Mouse (Mus musculus) heart, embryonic 11.5 days (tissue): ENCODE measurements at regions not wholly inside any gene's neighbourhood (a gene's known extent, or its start where the extent isn't known, plus 50 kb on each side); places are given as distances from the start of the nearest gene placed in this dataset.

Experiments
- ATAC-seq: fragments of 200-750 bp; cut with Nextera tagmentation; replicated peaks from 2 replicates; pipeline ENCODE4 v1.8.0; 2017; ENCODE audit warnings: moderate library complexity; ENCODE audit not compliant: insufficient number of reproducible peaks, low FRiP score, low TSS enrichment
- H3K27ac ChIP-seq: fragments of 300-500 bp; sonication (generic); 2 replicates; pipeline ENCODE4 v1.5.1; 2014; ENCODE audit warnings: mild to moderate bottlenecking, low read depth, low read length
- H3K27me3 ChIP-seq: fragments of 300-500 bp; sonication (generic); 2 replicates; pipeline ENCODE4 v1.6.1; 2014; ENCODE audit warnings: mild to moderate bottlenecking, low read length, mixed read lengths; ENCODE audit not compliant: control insufficient read depth, insufficient read depth
- H3K36me3 ChIP-seq: fragments of 300-500 bp; sonication (generic); 2 replicates; pipeline ENCODE4 v1.6.1; 2014; ENCODE audit warnings: mild to moderate bottlenecking, low read length, moderate library complexity, mixed read lengths; ENCODE audit not compliant: control insufficient read depth, insufficient read depth
- H3K4me1 ChIP-seq: fragments of 300-500 bp; sonication (generic); 2 replicates; pipeline ENCODE4 v1.6.1; 2014; ENCODE audit warnings: low read length; ENCODE audit not compliant: control insufficient read depth, insufficient read depth
- H3K4me2 ChIP-seq: fragments of 300-500 bp; sonication (generic); 2 replicates; pipeline ENCODE4 v1.6.1; 2014; ENCODE audit warnings: mild to moderate bottlenecking, moderate library complexity
- H3K4me3 ChIP-seq: fragments of 300-500 bp; sonication (generic); 2 replicates; pipeline ENCODE4 v1.5.1; 2014; ENCODE audit warnings: low read depth, low read length
- H3K9ac ChIP-seq: fragments of 300-500 bp; sonication (generic); 2 replicates; pipeline ENCODE4 v1.6.1; 2014; ENCODE audit warnings: mild to moderate bottlenecking, low read depth, low read length, moderate library complexity
- H3K9me3 ChIP-seq: fragments of 300-500 bp; sonication (generic); replicated peaks from 2 replicates; pipeline ENCODE4 v1.6.1; 2016; ENCODE audit warnings: low read length; ENCODE audit not compliant: control insufficient read depth
- WGBS: fragments of 180-500 bp; shearing (Covaris S2); extraction: QIAGEN DNeasy Blood & Tissue Kit; methylation state at CpG from one replicate; pipeline ENCODE4 v1.1.7; 2014; ENCODE audit not compliant: insufficient replicate concordance; 5-methylcytosine and 5-hydroxymethylcytosine counted together

DNA sequence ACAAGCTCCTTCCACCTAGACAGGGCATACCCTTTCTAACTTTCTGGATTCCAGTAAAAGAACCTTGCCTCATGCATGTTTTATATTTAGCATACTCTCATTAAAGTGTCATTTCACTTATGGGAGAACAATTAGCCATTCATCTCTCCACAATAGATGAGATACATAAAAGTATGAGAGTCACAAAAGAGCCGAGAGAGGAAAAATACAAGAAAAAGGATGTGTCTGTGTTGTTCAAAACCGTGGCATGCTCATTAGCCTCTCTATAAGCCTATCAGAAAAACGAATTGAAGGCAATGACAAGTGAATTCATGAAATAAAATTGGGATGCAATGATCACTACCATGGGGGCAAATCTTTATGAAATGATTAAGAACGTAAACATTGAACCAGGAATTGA, 299.9 kb upstream of the Nbea start:
- no peak for ATAC-seq
- no peak overlapping the region for H3K27ac ChIP-seq
- no peak overlapping the region for H3K4me3 ChIP-seq
- no peak overlapping the region for H3K4me2 ChIP-seq
- H3K9ac ChIP-seq, result no peak overlapping the region
- H3K36me3 ChIP-seq, result no peaks in the 10 kb centered on the region
- H3K4me1 ChIP-seq, result no peaks in the 10 kb centered on the region
- WGBS, result 79% methylated on average over 4 of the region's 4 CpGs
- no peaks in the 10 kb centered on the region for H3K27me3 ChIP-seq
- H3K9me3 ChIP-seq, result no peaks in the 10 kb centered on the region

DNA sequence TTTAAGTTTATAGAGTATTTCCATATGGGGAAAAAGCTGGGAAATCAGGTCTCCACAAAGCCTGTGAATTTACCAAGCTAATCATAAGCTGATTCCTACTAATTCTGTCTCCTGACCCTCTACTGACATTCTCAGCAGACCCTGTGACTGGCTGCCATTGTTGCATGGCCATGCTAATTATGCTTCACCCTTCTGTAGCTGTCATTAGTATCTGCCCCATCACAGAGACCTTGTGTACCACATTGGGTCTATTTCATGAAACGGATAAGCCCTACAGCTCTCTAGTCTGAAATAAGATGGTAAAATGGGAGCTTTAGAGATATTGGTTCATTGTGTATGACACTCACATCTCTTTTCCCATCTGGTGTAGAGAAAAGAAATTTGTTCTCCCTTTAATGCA, 296.0 kb upstream of the Nbea start:
- no peak overlapping the region for H3K4me2 ChIP-seq
- H3K9me3 ChIP-seq, result no peaks in the 10 kb centered on the region
- H3K4me3 ChIP-seq, result no peak overlapping the region
- no peaks in the 10 kb centered on the region for H3K4me1 ChIP-seq
- 88% methylated on average over 1 of the region's 1 CpGs for WGBS
- H3K9ac ChIP-seq, result no peak overlapping the region
- H3K27me3 ChIP-seq, result no peaks in the 10 kb centered on the region
- H3K27ac ChIP-seq, result no peak overlapping the region
- ATAC-seq, result no peak
- H3K36me3 ChIP-seq, result no peaks in the 10 kb centered on the region

DNA sequence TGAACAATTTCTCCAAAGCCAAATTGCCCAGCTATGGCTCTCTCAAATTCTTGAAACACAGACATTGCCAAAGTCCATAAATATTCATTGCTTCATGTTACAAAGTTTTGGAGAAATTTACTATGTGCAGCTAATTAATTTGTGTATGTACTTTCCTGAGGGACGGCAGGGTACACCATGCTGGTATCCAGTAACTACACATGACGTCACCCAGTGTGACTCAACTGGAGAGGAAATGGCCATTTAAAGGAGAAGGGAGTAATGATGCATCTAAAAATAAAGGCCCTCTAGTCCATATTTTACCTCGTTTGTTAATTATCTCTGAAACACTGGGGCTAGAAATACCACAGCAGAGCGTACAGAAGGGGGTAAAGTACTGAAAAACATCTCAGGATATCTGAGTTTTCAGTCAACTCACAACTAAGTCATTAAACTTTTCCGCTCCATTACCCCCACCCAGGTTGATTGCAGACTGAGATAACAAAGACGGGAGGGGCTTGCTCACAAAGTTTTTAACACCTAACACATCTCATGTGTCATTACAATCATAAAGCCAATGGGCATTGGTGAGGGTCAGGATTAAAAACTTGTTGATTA, 295.1 kb upstream of the Nbea start:
- no peak overlapping the region for H3K9ac ChIP-seq
- no peaks in the 10 kb centered on the region for H3K4me1 ChIP-seq
- no peak overlapping the region for H3K27ac ChIP-seq
- H3K27me3 ChIP-seq, result no peaks in the 10 kb centered on the region
- no peaks in the 10 kb centered on the region for H3K36me3 ChIP-seq
- no peak overlapping the region for H3K4me3 ChIP-seq
- no peak overlapping the region for H3K4me2 ChIP-seq
- H3K9me3 ChIP-seq, result no peaks in the 10 kb centered on the region
- ATAC-seq, result no peak
- 70% methylated on average over 6 of the region's 6 CpGs for WGBS

- H3K4me2 ChIP-seq, result no peak overlapping the region
- H3K4me1 ChIP-seq, result no peaks in the 10 kb centered on the region
- no peak overlapping the region for H3K27ac ChIP-seq
- no peak overlapping the region for H3K9ac ChIP-seq
- H3K9me3 ChIP-seq, result no peaks in the 10 kb centered on the region
- ATAC-seq, result no peak
- H3K36me3 ChIP-seq, result no peaks in the 10 kb centered on the region
- no peaks in the 10 kb centered on the region for H3K27me3 ChIP-seq
- 57% methylated on average over 3 of the region's 3 CpGs for WGBS
- H3K4me3 ChIP-seq, result no peak overlapping the region
Observed at GRCm38 (mm10) chr3:56475529-56476527, 292.3 kb upstream of the Nbea start.

- Histone ChIP-seq H3K4me2 (no peak overlapping the region), H3K9me3 (no peaks in the 10 kb centered on the region), H3K4me1 (no peaks in the 10 kb centered on the region), H3K9ac (no peak overlapping the region), H3K27ac (no peak overlapping the region), H3K36me3 (no peaks in the 10 kb centered on the region), H3K4me3 (no peak overlapping the region), H3K27me3 (no peaks in the 10 kb centered on the region)
- WGBS, result 76% methylated on average over 6 of the region's 6 CpGs
- ATAC-seq, result no peak
Observed at GRCm38 (mm10) chr3:56472651-56473050, 289.1 kb upstream of the Nbea start.

DNA sequence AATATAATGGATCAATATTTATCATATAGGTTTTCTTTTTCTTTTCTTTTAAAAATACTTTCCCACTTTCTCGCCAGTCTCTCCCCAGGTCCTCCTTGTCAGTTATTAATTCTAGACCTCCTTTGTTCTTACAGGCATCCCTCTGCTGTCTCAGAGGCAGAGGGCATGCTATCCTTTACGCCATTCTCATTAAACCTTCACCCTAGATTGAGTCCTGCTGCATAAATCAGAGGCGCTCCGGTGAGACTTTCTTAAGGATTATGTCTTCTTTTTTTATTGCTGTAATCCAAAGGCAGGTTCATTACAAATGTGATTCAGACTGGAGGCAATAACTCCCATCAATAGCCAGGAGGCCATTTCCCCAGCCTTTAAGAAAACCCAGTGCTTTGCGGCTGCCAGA, 288.3 kb upstream of the Nbea start:
- Histone ChIP-seq H3K36me3 (no peaks in the 10 kb centered on the region), H3K4me1 (no peaks in the 10 kb centered on the region), H3K4me2 (no peak overlapping the region), H3K9me3 (no peaks in the 10 kb centered on the region), H3K27me3 (no peaks in the 10 kb centered on the region), H3K9ac (no peak overlapping the region), H3K27ac (no peak overlapping the region), H3K4me3 (no peak overlapping the region)
- ATAC-seq, result no peak
- 82% methylated on average over 5 of the region's 5 CpGs for WGBS

- H3K27ac ChIP-seq, result no peak overlapping the region
- H3K4me1 ChIP-seq, result no peaks in the 10 kb centered on the region
- no peaks in the 10 kb centered on the region for H3K36me3 ChIP-seq
- no peaks in the 10 kb centered on the region for H3K9me3 ChIP-seq
- no peak overlapping the region for H3K4me3 ChIP-seq
- no peak for ATAC-seq
- H3K27me3 ChIP-seq, result no peaks in the 10 kb centered on the region
- 36% methylated on average over 1 of the region's 1 CpGs for WGBS
- H3K4me2 ChIP-seq, result no peak overlapping the region
- H3K9ac ChIP-seq, result no peak overlapping the region
Observed at GRCm38 (mm10) chr3:56471185-56471584, 287.7 kb upstream of the Nbea start.

- no peaks in the 10 kb centered on the region for H3K4me1 ChIP-seq
- H3K27me3 ChIP-seq, result no peaks in the 10 kb centered on the region
- no peak for ATAC-seq
- H3K4me3 ChIP-seq, result no peak overlapping the region
- no peak overlapping the region for H3K27ac ChIP-seq
- H3K9ac ChIP-seq, result no peak overlapping the region
- WGBS, result 50% methylated on average over 4 of the region's 4 CpGs
- no peak overlapping the region for H3K4me2 ChIP-seq
- no peaks in the 10 kb centered on the region for H3K36me3 ChIP-seq
- no peaks in the 10 kb centered on the region for H3K9me3 ChIP-seq
Observed at GRCm38 (mm10) chr3:56457625-56458024, 274.1 kb upstream of the Nbea start.
